Mouse (Mus musculus): ENCODE data around the gene Dhh. TPM values are rescaled to one million over a fixed set of nuclear protein-coding genes. Genes with fewer than 3 reads are reported as not detected.

The Dhh gene
- polyA plus RNA-seq, 1 experiment from 2014 or later, result 1.7 TPM

DNA sequence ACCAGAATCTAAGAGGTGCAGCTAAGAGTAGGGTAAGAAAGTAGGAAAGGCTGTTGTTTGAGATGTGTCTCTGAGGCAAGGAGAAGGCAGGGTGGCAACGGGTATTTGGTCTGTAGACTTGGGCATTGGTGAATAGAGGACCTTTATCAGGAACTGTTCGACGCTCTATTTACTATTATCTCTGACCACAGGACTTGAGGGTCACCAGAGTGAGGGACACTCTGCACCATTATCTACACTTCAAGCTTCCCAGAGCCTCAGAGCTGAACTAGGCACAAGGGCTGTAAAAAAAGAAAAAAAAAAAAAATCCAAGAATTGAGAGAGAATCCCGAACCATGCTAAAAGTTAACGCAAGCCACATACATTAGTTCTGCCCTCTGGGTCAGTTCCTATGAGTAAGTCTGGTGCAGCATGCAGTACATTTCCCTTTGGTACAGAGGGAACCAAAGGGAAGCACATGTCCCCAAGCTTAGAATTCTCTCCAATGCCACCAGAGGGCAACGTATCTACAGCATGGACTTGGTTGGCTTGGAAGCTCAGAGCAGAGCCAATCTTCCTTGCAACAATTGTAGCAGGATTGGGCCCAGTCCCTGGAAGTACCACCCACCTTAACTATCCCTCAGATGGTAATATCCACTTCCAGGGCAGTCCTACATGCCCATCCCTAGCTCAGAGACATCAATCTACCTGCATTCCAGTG is 6.3 kb downstream of the Dhh start:
- Histone ChIP-seq H3K27ac (replicated peaks) (no peak overlapping the region), H3K36me3 (no peaks in the 10 kb centered on the region), H3K9me3 (replicated peaks) (no peaks in the 10 kb centered on the region), H3K9ac (no peak overlapping the region), H3K4me3 (replicated peaks) (no peak overlapping the region), H3K4me1 (peaks cover 33% of the 10 kb centered on the region), H3K27me3 (peaks cover 56% of the 10 kb centered on the region), H3K4me2 (replicated peaks) (no peak overlapping the region)
- WGBS, result 39% methylated on average over 6 of the region's 6 CpGs
- ATAC-seq (ENCODE audit: insufficient number of reproducible peaks, low FRiP score, low TSS enrichment, low read depth), result peak; percentile 68; the same call in 1 of the 2 replicates

DNA sequence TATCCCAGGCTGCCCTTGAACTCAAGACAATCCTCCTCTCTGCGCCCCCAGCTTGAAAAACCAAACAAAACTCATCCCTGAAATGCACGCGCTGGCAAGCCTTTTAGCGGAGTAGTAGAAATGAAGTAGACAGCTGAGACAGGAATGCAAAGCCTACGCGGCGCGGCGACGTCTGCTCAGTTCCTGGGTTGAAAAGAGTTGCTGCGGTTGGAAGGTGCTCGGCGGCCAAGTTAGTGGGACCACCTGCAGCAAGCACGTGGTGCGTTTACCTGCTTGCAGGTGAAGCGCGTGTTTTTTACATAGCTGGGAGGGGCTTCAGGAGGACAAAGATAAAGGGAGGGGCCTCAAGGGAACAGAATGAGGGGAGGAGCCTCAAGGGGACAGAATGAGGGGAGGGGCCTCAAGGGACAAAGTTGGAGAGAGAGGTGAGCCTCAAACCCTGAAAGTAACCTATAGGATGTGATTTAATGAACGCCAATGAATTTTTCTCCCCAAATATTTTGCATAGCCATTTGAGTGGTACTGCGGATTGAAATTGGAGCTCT is 7.1 kb downstream of the Dhh start:
- Histone ChIP-seq H3K4me1 (peaks cover 32% of the 10 kb centered on the region), H3K36me3 (no peaks in the 10 kb centered on the region), H3K27me3 (peaks cover 49% of the 10 kb centered on the region), H3K4me2 (replicated peaks) (peak overlapping the region; percentile 35; the same call in 1 of the 2 replicates), H3K9me3 (replicated peaks) (no peaks in the 10 kb centered on the region), H3K4me3 (replicated peaks) (peak overlapping the region; percentile 20; the same call in 1 of the 2 replicates), H3K27ac (replicated peaks) (no peak overlapping the region), H3K9ac (no peak overlapping the region)
- WGBS, result 10% methylated on average over 19 of the region's 19 CpGs
- no peak for ATAC-seq (ENCODE audit: insufficient number of reproducible peaks, low FRiP score, low TSS enrichment, low read depth)

DNA sequence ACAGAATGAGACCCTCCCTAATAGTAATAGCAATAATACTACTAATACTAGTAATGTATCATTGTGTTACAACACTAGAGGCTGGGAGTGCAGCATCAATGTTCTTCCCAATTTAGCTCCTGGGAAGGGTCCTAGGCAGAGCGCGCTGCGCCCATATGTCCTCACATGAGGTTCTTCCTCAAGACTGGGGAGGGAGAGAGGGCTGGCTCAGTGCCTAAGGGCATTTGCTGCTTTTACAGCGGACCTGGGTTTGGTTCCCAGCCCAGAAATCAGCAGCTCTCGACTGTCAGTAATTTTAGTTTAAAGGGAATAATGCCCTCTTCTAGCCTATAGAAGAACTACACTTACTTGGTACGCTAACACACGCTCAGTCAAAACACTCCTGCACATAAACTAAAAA is 10.8 kb downstream of the Dhh start:
- Histone ChIP-seq H3K4me2 (replicated peaks) (no peak overlapping the region), H3K36me3 (no peaks in the 10 kb centered on the region), H3K9ac (no peak overlapping the region), H3K27me3 (peaks cover 12% of the 10 kb centered on the region), H3K4me1 (0 out of 2 replicates have a peak, but pooled peaks cover 3% of the 10 kb centered on the region), H3K4me3 (replicated peaks) (no peak overlapping the region), H3K27ac (replicated peaks) (no peak overlapping the region), H3K9me3 (replicated peaks) (no peaks in the 10 kb centered on the region)
- no peak for ATAC-seq (ENCODE audit: insufficient number of reproducible peaks, low FRiP score, low TSS enrichment, low read depth)
- 70% methylated on average over 7 of the region's 7 CpGs for WGBS

DNA sequence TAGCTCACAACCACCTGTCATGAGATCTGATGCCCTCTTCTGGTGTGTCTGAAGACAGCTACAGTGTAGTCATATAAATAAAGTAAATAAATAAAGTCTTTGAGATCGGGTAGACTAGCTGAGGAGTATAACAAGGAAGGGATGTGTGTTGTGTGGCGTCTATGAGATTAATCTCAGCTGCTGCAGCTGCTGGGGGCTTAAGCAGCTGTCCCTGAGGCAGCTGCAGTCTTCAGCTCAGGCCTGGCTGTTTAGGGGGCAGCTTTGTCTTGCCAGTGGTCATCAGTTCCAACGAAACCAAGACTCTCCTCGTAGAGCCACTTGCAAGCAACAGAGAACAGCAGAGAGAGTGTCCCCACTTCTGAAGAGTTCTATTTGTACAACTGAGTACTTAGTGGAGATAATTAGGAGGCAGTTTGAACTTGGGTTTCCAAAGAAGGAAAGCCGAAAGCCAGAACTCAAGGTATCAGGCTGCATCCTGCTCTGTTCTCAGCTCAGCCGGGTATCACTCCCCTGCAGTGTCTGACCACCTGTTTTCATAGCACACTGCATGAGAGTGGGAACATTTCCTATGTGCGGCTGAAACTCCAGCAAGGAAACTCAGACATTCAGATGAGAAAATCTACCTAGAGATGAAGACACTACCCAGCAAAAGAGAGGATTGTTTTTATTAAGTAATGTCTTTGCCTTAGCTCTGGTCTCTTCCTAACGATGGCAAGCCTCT is 11.5 kb downstream of the Dhh start:
- Histone ChIP-seq H3K9me3 (replicated peaks) (no peaks in the 10 kb centered on the region), H3K9ac (no peak overlapping the region), H3K27me3 (peaks cover 7% of the 10 kb centered on the region; the same call in 1 of the 2 replicates), H3K4me3 (replicated peaks) (no peak overlapping the region), H3K4me1 (0 out of 2 replicates have a peak, but pooled peaks cover 3% of the 10 kb centered on the region), H3K4me2 (replicated peaks) (no peak overlapping the region), H3K27ac (replicated peaks) (0 out of 2 replicates have a peak overlapping the region, but pooled peaks have one; percentile 11), H3K36me3 (no peaks in the 10 kb centered on the region)
- peak; percentile 69; the same call in 1 of the 2 replicates for ATAC-seq (ENCODE audit: insufficient number of reproducible peaks, low FRiP score, low TSS enrichment, low read depth)
- 56% methylated on average over 8 of the region's 8 CpGs for WGBS

DNA sequence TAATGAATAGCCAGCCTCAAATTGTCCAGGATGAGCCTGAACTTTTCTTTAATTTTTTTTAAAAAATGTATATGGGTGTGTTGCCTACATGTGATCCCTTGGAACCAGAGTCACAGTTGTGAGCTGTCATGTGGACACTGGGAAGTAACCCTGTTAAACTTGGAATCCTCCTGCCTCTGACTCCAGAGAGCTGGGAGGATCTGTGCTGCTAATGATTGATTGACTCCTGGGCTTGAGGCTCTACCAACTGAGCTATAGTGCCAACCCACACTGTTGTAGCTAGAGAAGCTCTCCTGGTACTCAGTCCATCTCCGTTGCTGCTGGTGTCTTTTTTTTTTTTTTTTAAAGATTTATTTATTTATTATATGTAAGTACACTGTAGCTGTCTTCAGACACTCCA is 14.2 kb downstream of the Dhh start:
- ATAC-seq (ENCODE audit: insufficient number of reproducible peaks, low FRiP score, low TSS enrichment, low read depth), result no peak
- Histone ChIP-seq H3K36me3 (no peaks in the 10 kb centered on the region), H3K4me3 (replicated peaks) (no peak overlapping the region), H3K27ac (replicated peaks) (no peak overlapping the region), H3K4me1 (peaks cover 10% of the 10 kb centered on the region), H3K4me2 (replicated peaks) (no peak overlapping the region), H3K9me3 (replicated peaks) (no peaks in the 10 kb centered on the region), H3K27me3 (no peaks in the 10 kb centered on the region), H3K9ac (no peak overlapping the region)
- WGBS, result 74% methylated on average over 1 of the region's 1 CpGs

DNA sequence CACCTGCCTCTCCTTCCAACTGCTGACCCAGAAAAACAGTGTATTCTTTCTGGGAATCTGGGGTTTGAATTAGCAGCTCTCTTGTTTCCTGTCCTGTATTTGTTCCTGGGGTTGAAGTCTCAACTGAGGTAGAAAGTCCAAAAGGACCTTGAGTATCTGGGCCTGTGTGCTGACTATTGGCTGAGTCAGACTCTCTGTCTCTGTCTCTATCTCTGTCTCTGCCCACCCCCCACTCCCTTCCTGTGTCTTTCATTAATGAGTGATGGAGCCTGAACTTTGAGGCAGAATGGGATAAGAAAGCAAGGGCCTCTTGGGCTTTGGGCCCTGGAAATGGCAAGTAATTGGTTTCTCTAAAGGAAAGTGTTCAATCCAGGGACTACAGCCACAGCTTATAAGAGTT is 14.7 kb downstream of the Dhh start:
- Histone ChIP-seq H3K36me3 (no peaks in the 10 kb centered on the region), H3K4me2 (replicated peaks) (no peak overlapping the region), H3K9me3 (replicated peaks) (no peaks in the 10 kb centered on the region), H3K4me1 (peaks cover 10% of the 10 kb centered on the region), H3K9ac (no peak overlapping the region), H3K27me3 (no peaks in the 10 kb centered on the region), H3K4me3 (replicated peaks) (no peak overlapping the region), H3K27ac (replicated peaks) (no peak overlapping the region)
- no peak for ATAC-seq (ENCODE audit: insufficient number of reproducible peaks, low FRiP score, low TSS enrichment, low read depth)

DNA sequence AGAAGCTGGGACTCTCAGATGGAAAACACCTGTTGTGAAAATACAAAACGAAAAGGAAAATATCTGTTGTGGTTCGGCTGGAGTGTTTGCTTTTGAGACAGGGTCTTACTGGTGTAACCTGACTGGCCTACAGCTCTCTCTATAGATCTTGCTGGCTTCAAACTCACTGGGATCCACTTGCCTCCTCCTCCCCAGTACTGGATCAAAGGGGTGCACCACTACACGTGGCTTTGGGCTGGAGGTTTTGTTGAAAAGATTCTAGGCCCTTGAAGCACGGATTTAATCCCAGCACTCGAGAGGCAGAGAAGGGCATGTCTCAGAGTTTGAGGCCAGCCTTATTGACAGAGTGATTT is 16.7 kb downstream of the Dhh start:
- no peak for ATAC-seq (ENCODE audit: insufficient number of reproducible peaks, low FRiP score, low TSS enrichment, low read depth)
- Histone ChIP-seq H3K27ac (replicated peaks) (no peak overlapping the region), H3K9ac (no peak overlapping the region), H3K9me3 (replicated peaks) (no peaks in the 10 kb centered on the region), H3K4me1 (peaks cover 10% of the 10 kb centered on the region), H3K36me3 (no peaks in the 10 kb centered on the region), H3K4me3 (replicated peaks) (peak overlapping the region; percentile 76), H3K27me3 (no peaks in the 10 kb centered on the region), H3K4me2 (replicated peaks) (peak overlapping the region; percentile 86)
- WGBS, result 5% methylated on average over 5 of the region's 5 CpGs

DNA sequence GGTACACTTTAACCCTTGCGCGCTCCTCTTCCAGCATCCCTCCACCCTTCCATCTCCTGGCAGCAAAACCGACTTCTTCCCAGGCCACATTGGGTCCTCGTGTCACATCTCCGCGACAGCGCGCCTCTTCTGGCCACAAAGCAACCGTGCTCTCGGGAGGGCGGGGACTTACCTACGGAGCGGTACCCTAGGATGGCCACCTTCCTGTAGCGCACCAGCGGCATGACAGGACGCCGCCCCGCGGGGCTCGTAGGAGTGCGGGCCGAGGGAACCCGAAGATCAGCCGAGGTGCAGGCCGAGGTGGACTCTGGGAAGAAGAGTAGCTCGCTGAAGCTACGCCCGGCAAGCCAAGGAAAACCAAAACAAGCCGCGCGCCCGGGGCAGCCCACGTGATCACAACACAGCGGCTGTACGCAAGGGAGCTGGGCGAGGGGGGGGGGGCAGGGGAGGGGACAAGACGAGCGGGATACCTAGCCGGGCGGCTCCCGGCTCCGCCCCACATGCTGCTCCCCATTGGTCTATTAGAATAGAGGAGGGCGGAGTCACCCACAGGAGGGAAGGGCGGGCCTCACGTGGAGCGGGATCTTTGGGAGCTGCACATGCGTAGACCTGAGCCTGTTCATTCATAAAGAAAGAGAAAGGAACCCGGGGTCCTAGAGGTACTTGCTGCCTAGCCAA is 17.2 kb downstream of the Dhh start:
- H3K4me1 ChIP-seq, result peaks cover 10% of the 10 kb centered on the region
- H3K27me3 ChIP-seq, result no peaks in the 10 kb centered on the region
- peak overlapping the region; percentile 87 for H3K27ac ChIP-seq (replicated peaks)
- no peaks in the 10 kb centered on the region for H3K36me3 ChIP-seq
- no peaks in the 10 kb centered on the region for H3K9me3 ChIP-seq (replicated peaks)
- H3K4me2 ChIP-seq (replicated peaks), result peak overlapping the region; percentile 86
- WGBS, result under 1% methylated on average over 48 of the region's 48 CpGs
- peak; percentile 96 for ATAC-seq (ENCODE audit: insufficient number of reproducible peaks, low FRiP score, low TSS enrichment, low read depth)
- peak overlapping the region; percentile 76 for H3K4me3 ChIP-seq (replicated peaks)
- H3K9ac ChIP-seq, result peak overlapping the region; percentile 61

DNA sequence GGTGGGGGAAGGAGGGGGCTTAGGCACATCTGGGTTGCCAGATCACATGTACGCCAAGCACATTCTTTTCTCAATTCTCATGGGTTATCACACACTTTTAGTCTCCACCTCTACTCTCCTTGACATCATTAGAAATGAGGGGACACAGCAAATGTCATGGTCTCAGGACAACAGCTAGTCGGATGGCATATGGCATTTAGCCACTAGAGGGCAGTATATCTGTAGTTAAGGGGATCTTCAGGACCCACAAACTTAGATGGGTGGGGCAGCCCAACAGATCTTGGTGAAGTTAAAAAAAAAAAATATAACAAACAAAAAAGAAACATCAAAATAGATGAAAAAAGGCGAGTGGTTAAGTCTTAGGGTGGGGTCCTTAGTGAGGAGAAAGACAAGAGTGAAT is 21.0 kb downstream of the Dhh start:
- Histone ChIP-seq H3K9me3 (replicated peaks) (no peaks in the 10 kb centered on the region), H3K27ac (replicated peaks) (no peak overlapping the region), H3K4me3 (replicated peaks) (no peak overlapping the region), H3K36me3 (no peaks in the 10 kb centered on the region), H3K4me1 (peaks cover 17% of the 10 kb centered on the region), H3K9ac (no peak overlapping the region), H3K27me3 (no peaks in the 10 kb centered on the region), H3K4me2 (replicated peaks) (no peak overlapping the region)
- ATAC-seq (ENCODE audit: insufficient number of reproducible peaks, low FRiP score, low TSS enrichment, low read depth), result no peak
- 13% methylated on average over 3 of the region's 3 CpGs for WGBS

DNA sequence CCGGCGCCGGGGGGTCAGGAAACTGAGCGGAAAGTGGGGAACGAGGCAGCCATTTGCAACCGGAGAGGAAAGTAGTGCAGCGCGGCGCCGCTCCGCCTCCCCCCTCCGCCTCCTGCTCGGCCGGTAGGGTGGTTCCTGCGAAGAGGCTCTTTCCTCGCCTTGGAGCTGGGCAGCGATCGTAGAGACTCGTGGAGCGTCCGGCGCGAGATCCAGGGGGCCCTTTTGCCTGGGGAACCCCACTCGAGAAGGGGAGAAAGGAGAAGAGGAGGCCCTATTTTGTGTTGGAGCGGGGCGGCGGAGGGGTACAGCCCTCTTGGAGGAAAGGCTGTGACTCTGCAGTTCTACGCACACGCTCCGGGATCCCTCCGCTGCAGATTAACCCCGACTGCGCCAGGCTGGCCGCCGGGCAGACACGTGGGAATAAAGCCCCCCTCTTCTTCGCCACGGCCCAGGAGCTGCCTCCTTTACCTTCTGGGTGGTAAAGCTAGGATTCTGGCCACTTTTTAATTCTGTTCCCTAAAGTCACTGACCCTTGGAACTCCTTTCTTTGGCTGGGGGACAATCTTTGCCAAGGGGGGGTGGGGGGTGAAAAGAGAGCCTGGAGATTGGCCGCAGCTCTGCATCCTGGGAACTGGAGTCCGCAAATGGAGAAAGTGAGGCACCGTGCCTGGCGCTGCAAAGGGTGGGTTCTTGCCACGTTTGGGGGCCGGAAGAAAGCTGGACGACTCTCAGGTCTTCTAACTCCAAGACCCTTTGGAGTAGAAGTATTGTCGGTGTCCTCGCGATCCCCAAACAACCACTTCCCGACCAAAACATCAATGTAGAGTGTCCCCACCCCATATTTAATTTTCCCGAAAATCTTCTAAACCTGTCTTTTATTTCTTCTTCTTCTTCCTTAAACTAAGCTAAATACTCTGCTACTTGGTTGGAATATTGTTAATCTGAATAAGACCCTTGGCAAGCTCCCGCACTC is 26.1 kb downstream of the Dhh start:
- peaks cover 36% of the 10 kb centered on the region for H3K4me1 ChIP-seq
- peak overlapping the region; percentile 100 for H3K9ac ChIP-seq
- peak overlapping the region; percentile 99 for H3K27ac ChIP-seq (replicated peaks)
- no peaks in the 10 kb centered on the region for H3K36me3 ChIP-seq
- ATAC-seq (ENCODE audit: insufficient number of reproducible peaks, low FRiP score, low TSS enrichment, low read depth), result peak; percentile 86
- peak overlapping the region; percentile 99 for H3K4me3 ChIP-seq (replicated peaks)
- no peaks in the 10 kb centered on the region for H3K9me3 ChIP-seq (replicated peaks)
- WGBS, result under 1% methylated on average over 51 of the region's 51 CpGs
- no peaks in the 10 kb centered on the region for H3K27me3 ChIP-seq
- H3K4me2 ChIP-seq (replicated peaks), result peak overlapping the region; percentile 88
